Mouse (Mus musculus): ENCODE data around the gene Gm20388. TPM values are rescaled to one million over a fixed set of nuclear protein-coding genes. Genes with fewer than 3 reads are reported as not detected.

The Gm20388 gene
- total RNA-seq, 2 experiments from 2014 or later, result 10.3 to 10.6 TPM

DNA sequence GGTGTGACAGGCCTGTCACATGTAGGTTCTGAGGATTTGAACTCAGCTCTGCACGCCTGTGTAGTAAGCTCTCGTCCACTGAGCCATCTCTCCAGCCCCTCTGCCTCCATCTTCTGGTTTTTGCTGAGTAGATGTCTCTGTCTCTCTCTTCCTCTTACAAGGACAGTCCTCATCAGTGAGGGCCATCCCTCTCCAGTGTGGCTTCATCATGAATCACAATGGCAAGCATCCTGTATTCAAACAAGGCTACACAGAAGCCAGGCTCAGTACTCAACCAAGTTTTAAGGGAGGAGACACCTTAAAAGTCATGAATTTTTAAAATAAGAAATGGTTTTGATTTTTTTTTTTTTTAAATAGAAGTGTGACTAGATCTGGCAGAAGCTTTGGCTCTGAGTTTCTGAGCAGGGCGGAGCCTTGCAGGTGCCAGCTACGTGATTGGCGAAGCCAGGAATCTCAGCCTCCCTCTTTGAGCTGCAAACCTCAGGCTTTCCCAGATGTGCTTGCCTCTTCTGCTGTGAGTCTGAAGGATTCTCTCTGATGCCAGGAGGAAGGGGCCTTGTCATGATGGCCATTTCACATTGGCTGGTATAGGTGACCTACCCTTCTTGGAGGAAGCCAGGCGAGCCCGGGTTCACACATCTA, 2206.2 kb downstream of the Gm20388 start:
- DNase-seq (ENCODE audit: low spot score in 2 of 2), result peak in 1 of 2 experiments; percentile 20
- intact Hi-C loops (cut with DNase I), result no loop called here

DNA sequence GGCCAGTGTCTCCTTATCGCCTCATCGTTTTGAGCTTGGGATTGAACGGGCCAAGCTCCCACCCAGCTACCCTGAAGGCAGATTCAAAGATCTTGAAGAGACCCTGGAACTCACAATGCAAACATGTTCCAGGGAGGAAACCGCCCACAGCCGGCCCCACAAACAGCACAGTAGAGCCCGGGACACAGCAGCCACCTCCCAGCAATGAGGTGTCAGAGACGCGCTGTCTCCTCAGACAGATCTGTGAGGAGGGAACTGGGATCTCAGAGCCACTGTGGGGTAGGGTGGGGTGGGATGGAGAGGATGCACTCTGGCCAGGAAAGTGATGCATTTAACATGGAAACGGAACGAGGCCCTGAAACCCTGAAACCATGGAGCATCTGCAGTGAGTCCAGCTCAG, 2207.5 kb downstream of the Gm20388 start:
- no peak for DNase-seq (ENCODE audit: low spot score in 2 of 2)
- intact Hi-C loops (cut with DNase I), result no loop called here

DNA sequence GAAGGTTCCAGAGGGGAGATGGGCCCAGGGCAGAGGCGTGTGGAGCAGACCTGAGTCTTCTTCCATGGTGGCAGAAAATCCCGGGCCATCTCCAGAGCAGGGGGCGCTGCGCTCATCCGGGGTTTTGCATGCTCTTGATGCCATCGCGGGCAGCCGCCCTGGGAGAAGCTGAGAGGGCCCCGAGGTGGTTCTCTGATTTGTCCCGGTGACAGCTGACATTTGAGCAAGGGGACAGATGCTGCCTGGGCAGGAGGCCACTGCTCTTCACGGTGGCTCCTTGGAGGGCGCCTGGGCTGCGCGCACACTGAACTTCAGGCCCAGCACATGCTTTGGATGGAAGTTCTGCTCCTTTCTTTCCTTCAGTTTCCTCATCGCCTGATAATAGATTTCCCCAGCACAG, 2207.9 kb downstream of the Gm20388 start:
- intact Hi-C loops (cut with DNase I), result no loop called here
- DNase-seq (ENCODE audit: low spot score in 2 of 2), result no peak

DNA sequence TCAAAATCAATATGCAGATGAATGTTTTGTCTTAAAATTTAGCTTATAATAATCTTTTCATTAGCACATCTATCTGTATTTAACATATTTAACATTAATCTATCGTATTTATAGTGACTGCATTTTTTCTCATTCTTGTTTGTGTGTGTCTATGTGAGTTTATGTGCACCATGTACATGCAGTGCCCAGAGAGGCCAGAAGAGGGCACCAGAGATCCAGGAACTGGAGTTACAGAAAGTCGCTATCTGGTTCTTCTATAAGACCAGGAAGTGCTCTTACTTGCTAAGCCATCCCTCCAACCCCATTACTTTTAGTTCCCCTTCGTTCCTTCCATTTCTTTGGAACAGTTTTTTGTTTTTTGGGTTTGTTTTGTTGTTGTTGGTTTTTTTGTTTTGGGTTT, 2213.7 kb downstream of the Gm20388 start:
- intact Hi-C loops (cut with DNase I), result no loop called here
- no peak for DNase-seq (ENCODE audit: low spot score in 2 of 2)

DNA sequence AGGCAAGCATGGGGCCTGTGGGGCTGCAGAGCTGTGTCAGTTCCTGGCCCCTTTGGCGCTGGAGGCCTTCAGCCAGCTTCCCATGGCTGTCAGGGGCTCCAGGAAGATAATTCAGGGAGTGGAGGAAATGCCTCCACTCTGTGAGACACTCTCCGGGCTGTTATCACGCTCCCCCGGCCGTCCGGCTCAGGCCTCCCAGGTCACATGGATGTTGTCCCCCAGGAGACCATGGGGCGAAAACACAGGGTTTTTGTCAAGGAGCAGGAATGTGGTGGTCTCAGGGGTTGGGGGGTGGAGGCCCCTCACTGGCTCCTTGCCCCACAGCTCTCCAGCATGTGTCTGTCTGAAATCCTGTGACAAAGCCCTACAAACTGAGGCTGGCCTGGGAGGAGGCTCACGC, 2216.0 kb downstream of the Gm20388 start:
- intact Hi-C loops (cut with DNase I), result no loop called here
- DNase-seq (ENCODE audit: low spot score in 2 of 2), result no peak

DNA sequence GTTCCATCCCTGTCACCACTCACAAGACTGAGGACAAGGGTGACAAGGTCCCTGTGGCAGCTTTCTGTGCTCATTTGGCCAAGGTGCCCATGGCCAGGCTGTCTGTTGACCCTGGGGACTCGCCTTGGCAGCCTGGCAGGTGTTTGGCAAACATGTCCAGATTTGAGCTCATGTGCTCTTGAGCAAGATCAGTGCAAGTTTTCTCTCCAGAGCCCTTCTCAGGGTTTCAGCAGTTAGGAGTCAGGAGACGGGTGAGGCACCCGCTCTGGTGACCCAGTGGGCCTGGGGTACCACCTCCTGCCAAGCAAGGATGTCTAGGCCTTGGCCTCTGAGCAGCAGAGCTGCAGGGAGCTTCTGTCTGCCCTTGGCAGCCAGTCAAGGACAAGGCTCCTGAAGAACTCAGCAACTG, 2223.5 kb downstream of the Gm20388 start:
- intact Hi-C loops (cut with DNase I), result no loop called here
- DNase-seq (ENCODE audit: low spot score in 2 of 2), result no peak

DNA sequence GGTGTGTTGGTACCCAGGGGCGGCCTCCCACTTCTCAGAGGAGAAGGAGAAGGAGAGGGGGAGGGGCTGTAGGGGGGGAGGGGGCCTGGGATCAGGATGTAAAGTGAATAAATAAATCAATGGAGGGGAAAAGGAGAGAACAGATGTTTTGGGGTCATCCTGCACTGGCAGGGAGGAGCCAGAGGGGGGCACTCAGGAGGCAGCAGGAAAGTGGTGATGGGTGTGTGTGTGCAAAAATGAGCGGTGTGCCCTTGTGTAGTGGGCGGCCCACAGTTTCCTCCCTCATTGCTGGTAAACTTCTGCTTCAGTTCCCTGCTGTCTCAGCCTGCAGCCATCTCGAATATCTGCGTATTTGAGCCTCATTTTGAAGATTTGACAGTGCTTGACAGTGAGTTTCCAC, 2224.9 kb downstream of the Gm20388 start:
- intact Hi-C loops (cut with DNase I), result no loop called here

DNA sequence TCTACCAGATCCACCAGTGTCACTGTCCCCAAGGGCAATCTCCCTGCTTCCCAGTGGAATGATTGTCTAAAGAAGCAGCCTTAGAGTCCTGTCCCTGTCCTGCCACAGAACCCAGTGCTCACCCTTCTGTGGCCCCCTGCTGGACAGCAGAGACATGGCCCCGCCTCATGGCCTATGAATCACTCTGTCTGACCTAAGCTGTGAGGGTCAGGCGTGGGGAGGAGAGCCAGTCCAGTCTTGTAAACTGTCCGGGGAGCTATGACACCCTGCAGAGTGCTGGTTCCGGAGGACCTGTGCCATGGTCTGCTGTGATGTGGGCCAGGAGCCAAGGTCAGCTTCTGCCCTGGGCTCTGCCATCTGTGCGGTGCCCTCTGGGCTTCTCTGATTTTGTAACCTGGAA, 2229.1 kb downstream of the Gm20388 start:
- no peak for DNase-seq (ENCODE audit: low spot score in 2 of 2)
- intact Hi-C loops (cut with DNase I), result loop anchor here (5.0 kb wide), 1 partner anchor 88 kb away; no protein-coding TSS in a partner anchor

More for the DNA sequence above, 2224.9 kb downstream of the Gm20388 start:
- DNase-seq (ENCODE audit: low spot score in 2 of 2), result no peak

DNA sequence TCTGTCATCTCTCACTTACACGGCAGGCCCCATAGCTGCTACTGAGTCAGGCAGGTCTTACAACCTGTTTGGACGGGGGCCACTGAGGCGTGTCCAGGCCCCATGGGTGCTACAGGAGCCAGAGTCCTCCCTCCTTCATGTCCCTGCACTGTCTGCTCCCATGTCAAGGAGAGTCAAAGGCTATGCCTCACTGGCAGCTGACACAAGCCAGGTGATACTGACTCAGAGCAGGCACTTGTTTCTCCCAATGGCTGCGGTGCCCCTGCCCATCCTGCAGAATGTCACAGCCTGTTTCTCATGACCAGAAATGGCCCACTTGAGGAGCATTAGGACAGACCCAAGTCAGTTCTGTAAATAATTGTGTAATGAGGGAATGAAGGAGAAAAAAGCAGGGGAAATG, 2229.8 kb downstream of the Gm20388 start:
- no peak for DNase-seq (ENCODE audit: low spot score in 2 of 2)
- intact Hi-C loops (cut with DNase I), result loop anchor here (5.0 kb wide), 1 partner anchor 87 kb away; no protein-coding TSS in a partner anchor

DNA sequence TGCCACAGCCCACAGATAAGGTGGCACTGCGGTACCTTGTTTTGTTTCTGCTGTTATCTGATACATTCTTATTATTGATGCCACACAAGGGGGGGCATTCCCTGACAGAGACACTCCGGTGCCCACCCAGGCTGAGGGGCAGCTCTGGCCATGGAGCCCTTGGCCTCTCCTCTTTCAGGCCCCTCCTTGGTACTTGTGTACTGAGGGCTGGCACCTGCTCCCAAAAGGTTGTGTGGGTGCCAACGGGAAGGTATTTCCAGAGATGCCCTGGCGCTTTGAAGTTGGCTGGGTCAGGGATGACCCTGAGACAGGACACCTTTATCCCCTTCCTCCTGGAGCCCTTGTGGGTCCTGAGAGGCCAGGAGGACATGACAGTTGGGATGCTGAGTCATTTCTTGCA, 2231.8 kb downstream of the Gm20388 start:
- DNase-seq (ENCODE audit: low spot score in 2 of 2), result no peak
- intact Hi-C loops (cut with DNase I), result loop anchor here (5.0 kb wide), 1 partner anchor 85 kb away; no protein-coding TSS in a partner anchor

DNA sequence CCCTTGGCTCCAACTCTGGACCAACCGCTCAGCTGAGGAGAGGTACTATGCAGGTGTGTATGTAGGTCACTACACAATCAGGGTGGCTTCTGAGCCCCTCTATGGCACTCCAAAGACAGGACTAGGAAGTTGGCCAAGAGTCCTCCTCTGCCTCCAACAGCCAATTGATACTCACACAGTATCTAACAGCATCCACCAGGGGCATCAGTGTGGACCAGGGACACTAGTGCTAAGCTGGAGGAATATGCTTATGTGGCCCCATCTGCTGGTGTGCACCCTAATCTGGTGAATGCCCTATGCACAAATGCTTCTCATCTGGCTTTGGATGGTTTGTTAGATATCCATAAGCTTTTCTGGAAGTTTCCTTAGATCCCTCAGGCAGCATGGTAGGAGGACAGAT, 2232.6 kb downstream of the Gm20388 start:
- intact Hi-C loops (cut with DNase I), result loop anchor here (5.0 kb wide), 1 partner anchor 84 kb away; no protein-coding TSS in a partner anchor
- DNase-seq (ENCODE audit: low spot score in 2 of 2), result no peak

DNA sequence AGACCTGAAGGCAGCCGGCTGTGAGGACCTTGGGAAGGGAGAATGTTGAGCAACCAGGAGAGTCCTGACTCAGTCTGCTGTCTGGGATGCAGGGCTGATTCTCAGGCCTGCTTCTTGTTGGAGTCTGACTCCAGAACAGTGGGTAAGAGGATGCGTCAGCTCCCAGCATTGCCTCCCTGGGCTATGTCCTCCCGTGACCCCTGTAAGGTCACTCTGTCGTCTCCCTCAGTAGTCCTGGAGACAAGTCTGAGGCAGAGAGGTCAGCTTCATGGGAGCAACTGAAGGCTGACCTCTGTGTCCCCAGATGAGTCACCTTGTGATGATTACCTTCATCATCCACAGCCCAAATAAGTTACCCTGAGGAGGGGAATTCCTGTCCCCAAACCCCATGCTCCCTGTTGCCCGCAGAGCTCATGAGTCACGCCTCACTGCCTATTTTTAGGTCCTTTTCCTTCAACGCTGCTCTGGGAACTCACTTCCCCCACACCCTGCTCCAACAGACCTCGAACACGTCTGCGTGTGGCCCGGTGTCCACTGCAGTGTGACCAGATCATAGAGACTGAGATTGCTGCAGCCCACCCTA, 2234.2 kb downstream of the Gm20388 start:
- DNase-seq (ENCODE audit: low spot score in 2 of 2), result no peak
- intact Hi-C loops (cut with DNase I), result loop anchor here (5.0 kb wide), 1 partner anchor 82 kb away; no protein-coding TSS in a partner anchor

DNA sequence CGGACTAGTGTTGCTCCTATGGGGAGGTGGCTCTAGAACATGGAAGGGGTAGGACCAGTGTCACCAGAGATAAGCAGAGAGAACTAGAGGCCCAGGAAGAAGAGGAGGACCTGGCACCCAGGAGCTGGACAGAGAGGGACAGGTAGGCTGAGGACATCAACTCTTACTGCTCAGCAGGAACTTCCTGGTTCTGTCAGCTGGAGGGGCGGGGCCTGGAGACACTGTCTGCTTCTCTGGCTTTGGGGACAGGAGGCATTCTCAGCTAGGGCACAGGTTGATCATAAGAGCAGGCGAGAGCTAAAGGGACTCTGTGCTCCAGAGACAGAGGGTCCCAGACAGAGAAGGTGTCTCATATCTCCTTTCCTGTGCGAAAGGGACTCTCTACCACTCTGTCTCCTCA, 2238.4 kb downstream of the Gm20388 start:
- intact Hi-C loops (cut with DNase I), result no loop called here
- no peak for DNase-seq (ENCODE audit: low spot score in 2 of 2)

DNA sequence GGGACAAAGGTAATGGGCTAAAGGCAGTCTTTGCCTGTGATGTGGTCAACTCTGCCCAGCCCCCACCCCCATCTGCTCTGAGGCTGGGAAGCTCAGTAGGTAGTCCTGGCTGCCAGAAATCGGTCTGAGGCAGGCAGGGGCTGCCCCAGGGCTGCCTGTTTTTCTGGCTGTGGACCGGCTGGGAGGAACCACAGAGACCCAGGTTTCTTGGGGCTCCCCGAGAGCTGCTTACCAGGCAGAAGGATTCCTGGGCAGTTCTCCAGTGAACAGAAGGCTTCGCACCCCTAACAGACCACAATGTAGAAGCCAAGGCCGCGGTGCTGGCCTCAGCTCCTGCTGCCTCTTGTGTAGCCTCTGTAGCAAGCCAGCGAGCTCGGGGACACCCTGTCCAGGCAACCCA, 2239.0 kb downstream of the Gm20388 start:
- intact Hi-C loops (cut with DNase I), result no loop called here
- no peak for DNase-seq (ENCODE audit: low spot score in 2 of 2)

DNA sequence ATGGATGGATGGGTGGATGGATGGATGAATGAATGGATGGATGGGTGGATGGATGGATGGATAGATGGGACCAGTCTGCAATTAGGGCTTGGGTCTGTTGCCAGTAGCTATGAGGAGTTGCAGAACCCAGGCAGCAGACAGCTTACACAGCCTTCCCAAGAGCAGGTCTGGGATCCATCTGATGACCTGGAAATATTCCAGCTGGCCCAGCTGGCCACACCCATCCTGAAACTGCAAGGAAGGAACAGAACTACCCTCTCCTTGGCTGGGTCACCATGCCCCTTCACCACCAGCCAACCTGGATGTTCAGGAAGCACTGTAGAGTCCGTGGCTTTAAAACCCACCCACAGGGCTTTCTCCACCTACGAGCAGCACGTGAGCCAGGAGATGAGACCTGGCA, 2240.9 kb downstream of the Gm20388 start:
- no peak for DNase-seq (ENCODE audit: low spot score in 2 of 2)
- intact Hi-C loops (cut with DNase I), result no loop called here

DNA sequence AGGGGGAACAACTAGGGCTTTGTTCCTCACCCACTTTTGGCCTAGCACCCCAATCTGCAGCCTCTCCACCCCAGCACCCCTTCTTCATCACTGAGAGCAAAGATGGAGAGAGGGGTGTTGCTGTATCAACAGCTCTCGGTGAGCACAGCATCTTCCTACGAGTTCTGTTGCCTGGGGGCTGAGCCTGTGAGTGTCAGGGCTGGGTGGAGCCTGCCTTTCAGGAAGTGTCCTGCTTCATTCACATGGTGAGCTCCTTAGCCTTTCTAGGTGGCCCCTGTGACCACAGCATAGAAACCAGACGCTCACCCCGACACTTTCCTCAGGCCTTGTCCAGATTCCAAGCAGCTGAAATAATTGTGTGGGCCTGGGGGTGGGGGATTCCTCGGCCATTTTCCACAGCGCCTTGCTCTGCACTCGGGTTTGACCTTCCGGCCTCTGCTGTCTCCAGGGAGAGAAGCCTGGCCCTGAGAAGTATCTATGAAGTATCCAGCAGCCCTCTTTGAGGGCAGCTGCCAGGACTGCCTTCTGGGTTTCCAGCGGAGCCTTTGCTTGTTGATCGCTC, 2244.5 kb downstream of the Gm20388 start:
- intact Hi-C loops (cut with DNase I), result no loop called here
- DNase-seq (ENCODE audit: low spot score in 2 of 2), result no peak

DNA sequence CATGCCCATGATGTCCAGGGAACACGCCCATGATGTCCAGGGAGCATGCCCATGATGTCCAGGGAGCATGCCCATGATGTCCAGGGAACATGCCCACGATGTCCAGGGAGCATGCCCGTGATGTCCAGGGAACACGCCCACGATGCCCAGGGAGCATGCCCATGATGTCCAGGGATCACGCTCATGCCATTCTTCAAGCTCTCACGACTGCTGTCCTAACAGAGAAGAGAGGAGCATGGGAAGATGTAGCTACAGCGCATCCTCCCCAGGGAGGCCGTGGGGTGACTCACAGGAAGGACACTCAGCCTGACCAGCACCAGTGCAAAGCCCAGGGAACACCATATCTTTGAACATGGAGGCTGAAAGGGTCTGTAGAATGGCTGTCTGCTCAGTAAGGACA, 2245.3 kb downstream of the Gm20388 start:
- DNase-seq (ENCODE audit: low spot score in 2 of 2), result no peak
- intact Hi-C loops (cut with DNase I), result no loop called here

DNA sequence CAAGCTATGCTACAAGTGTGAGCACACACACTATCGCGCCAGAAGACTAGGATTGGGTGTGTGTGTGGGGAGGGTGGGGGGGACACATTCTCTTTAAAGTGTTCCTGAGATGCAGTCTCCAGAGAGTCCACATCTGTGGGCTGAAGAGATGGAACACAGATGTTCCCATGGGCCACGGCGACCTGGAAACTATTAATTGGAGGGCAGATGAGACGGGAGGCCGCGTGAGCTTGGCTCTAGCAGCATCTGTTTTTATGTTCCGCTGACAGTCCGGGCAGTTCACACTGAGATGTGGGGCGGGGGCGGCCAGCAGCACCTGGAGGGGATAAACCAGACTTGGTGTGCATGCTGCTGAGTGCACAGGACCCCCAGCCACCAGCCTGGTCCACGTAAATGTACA, 2247.0 kb downstream of the Gm20388 start:
- intact Hi-C loops (cut with DNase I), result no loop called here
- no peak for DNase-seq (ENCODE audit: low spot score in 2 of 2)

DNA sequence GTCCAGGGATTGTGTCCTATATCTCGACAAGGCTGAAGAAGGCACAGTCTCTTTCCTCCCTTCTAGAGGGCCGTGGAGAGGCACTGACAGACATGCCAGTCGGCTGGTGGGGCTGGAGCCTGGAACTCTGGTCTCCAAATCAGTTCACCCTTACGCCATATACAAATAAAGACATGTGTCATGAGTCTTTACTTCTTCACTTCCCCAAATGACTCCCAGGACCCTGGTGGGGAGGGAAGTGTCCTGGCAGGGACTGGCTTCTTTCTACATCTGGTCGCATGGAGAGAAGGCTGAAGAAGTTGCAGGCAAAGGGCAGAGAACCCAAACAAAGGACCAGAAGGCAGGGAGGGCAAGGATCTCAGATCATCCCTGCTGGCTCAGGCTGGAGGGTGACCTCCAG, 2249.5 kb downstream of the Gm20388 start:
- no peak for DNase-seq (ENCODE audit: low spot score in 2 of 2)
- intact Hi-C loops (cut with DNase I), result loop anchor here (5.0 kb wide), 1 partner anchor 72 kb away; no protein-coding TSS in a partner anchor

DNA sequence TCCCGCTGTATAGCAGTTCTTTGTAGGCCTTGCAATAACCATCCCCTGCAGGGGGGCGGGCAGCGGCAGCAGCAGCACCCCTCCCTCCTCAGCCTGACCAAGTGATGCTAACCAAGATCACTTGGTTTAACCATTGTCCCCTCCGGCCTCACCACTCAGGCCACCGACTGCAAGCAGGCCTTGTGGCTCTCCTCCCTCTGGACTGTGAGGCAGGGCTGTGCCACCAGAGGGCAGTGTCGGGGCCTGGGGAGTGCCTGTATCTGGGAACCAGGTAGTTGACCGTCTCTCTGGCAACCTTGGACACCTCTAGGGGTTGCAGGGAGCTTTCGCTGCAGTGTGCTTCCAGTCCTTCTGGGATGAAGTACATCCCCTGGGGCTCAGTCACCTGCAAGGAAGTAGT, 2252.4 kb downstream of the Gm20388 start:
- intact Hi-C loops (cut with DNase I), result loop anchor here (1.0 to 5.0 kb wide), 2 partner anchors 69 to 96 kb away; no protein-coding TSS in a partner anchor
- peak; percentile 45 to 56 for DNase-seq (ENCODE audit: low spot score in 2 of 2)
